Mouse (Mus musculus): ENCODE results near the gene Zfp280c. TPM values are rescaled to one million over a fixed set of nuclear protein-coding genes. Genes with fewer than 3 reads are reported as not detected.

Gene Zfp280c
- polyA plus RNA-seq (2014; fragmentation: Illumina TruSeq; extraction: RNeasy Lipid Tissue Mini Kit (QIAGEN cat#74804); ENCODE audit: low read depth, low replicate concordance): 25.9 TPM

GRCm38 (mm10) chrX:48594099-48594760, at the start of gene Zfp280c:
TSS of gene Zfp280c (minus strand) at chrX:48594504.

GRCm38 (mm10) chrX:48623379-48624053, 29.2 kb upstream of the Zfp280c start, which contains the start of gene Slc25a14:
TSS of gene Slc25a14 (plus strand) at chrX:48623413.

GRCm38 (mm10) chrX:48518808-48519548, 75.3 kb downstream of the Zfp280c start, which contains the start of gene Rab33a:
TSS of gene Rab33a (plus strand) at chrX:48519285.

DNA sequence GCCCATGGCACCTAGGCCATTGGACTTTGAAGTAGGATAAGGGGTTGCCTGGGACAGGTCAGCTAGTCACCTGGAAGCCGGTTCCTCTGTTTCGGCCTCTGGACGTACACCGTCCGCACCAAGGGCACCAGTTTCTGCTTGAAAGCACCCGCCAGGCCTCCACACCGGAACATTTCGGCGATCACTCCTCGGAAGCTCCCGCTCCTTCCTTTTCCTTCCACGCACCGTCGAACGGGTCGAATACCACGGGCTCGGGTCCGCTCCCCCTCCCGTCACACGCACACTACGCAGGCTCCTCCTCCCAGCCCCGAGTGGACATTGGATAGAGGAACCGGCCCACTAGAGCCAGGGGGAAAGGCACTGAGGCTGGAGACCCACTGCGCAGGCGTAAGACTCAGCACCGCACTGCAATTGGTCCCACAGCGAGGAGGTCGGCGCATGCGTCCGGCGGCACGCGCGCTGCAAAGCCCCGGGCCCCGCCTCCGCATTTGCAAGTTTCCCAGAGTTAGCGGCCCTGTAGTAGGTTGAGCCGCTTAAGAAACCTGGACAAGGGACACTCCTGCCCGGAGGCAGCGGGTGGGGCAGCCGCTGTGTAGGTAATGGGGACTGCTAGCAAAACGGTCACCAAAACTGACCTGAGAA, 81.0 kb downstream of the Zfp280c start, which contains the start of gene Aifm1:
Gene Aifm1 (minus strand): TSS at position 398 of the 642 bp plus-strand sequence.

Other genes with a start within 250 kb of the Zfp280c start
- 2.5 TPM for gene Elf4, start 131.4 kb downstream of the Zfp280c start, polyA plus RNA-seq (2014; fragmentation: Illumina TruSeq; extraction: RNeasy Lipid Tissue Mini Kit (QIAGEN cat#74804); ENCODE audit: low read depth, low replicate concordance)
- 15.4 TPM for gene Aifm1, start 80.9 kb downstream of the Zfp280c start, polyA plus RNA-seq (2014; fragmentation: Illumina TruSeq; extraction: RNeasy Lipid Tissue Mini Kit (QIAGEN cat#74804); ENCODE audit: low read depth, low replicate concordance)
- not detected for gene Rab33a, start 75.2 kb downstream of the Zfp280c start, polyA plus RNA-seq (2014; fragmentation: Illumina TruSeq; extraction: RNeasy Lipid Tissue Mini Kit (QIAGEN cat#74804); ENCODE audit: low read depth, low replicate concordance)
- gene Slc25a14, start 28.9 kb upstream of the Zfp280c start, polyA plus RNA-seq (2014; fragmentation: Illumina TruSeq; extraction: RNeasy Lipid Tissue Mini Kit (QIAGEN cat#74804); ENCODE audit: low read depth, low replicate concordance): 13.9 TPM
- gene Gpr119, start 80.0 kb upstream of the Zfp280c start, polyA plus RNA-seq (2014; fragmentation: Illumina TruSeq; extraction: RNeasy Lipid Tissue Mini Kit (QIAGEN cat#74804); ENCODE audit: low read depth, low replicate concordance): not detected
- 6.0 TPM for gene Rbmx2, start 100.5 kb upstream of the Zfp280c start, polyA plus RNA-seq (2014; fragmentation: Illumina TruSeq; extraction: RNeasy Lipid Tissue Mini Kit (QIAGEN cat#74804); ENCODE audit: low read depth, low replicate concordance)